Mouse (Mus musculus) central nervous system, embryonic 14 days (tissue): ENCODE results near the gene Nxpe3. TPM values are rescaled to one million over a fixed set of nuclear protein-coding genes. Genes with fewer than 3 reads are reported as not detected.

Experiments
- polyA plus RNA-seq: library from polyadenylated mRNA; depleted of rRNA; stranded (reverse); fragments of >200 nt; gene quantifications from 2 replicates; pipeline ENCODE4 v1.2.3, GENCODE M21; 2012; rRNA removed

Nxpe3 gene
- 2.7 and 2.8 TPM in 2 replicates for polyA plus RNA-seq

GRCm38 (mm10) chr16:55894893-55895650 lies at the start of gene Nxpe3:
Nxpe3 (minus strand) TSS chr16:55895285.

GRCm38 (mm10) chr16:55934453-55935037 lies 39.5 kb upstream of the Nxpe3 start, which contains the start of gene Cep97:
Cep97 (minus strand) TSS chr16:55934855.

GRCm38 (mm10) chr16:55838510-55839474 lies 56.3 kb downstream of the Nxpe3 start, which contains the start of gene Nfkbiz:
Nfkbiz (minus strand) TSS chr16:55838899.

Other genes starting within 250 kb of the Nxpe3 start
- gene Nfkbiz, start 56.4 kb downstream of the Nxpe3 start, polyA plus RNA-seq = 3.2 and 4.9 TPM in 2 replicates
- 9.5 and 12.0 TPM in 2 replicates for gene Cep97, start 39.6 kb upstream of the Nxpe3 start, polyA plus RNA-seq
- 608 and 657 TPM in 2 replicates for gene Rpl24, start 71.0 kb upstream of the Nxpe3 start, polyA plus RNA-seq
- 13.1 and 13.3 TPM in 2 replicates for gene Zbtb11, start 78.6 kb upstream of the Nxpe3 start, polyA plus RNA-seq
- gene Pcnp, start 134.5 kb upstream of the Nxpe3 start, polyA plus RNA-seq = 106 and 113 TPM in 2 replicates
- gene Trmt10c, start 142.5 kb upstream of the Nxpe3 start, polyA plus RNA-seq = 10.9 and 11.0 TPM in 2 replicates
- 39.1 and 41.4 TPM in 2 replicates for gene Senp7, start 153.1 kb upstream of the Nxpe3 start, polyA plus RNA-seq